Comparison of ENCODE assay signal across 8 mouse cellular contexts in genomic region chr13:63112598-63113372, GRCm38 (mm10).
A peak's percentile ranks its signal among the peaks of the same experiment; 100 is the strongest.
DNase-seq lines count a peak whose midpoint lies in the region; ATAC-seq and TF ChIP-seq lines count a peak whose summit lies in the region.
"Had no signal": no experiment of that assay in that cellular context is flagged by ENCODE, and none has a peak within 500 bp of the region (broad histone marks: within the 10 kb centered on the region; RNA-seq: fewer than 3 reads in every experiment).

No protein-coding gene starts in this region.

- peak; percentile 77 for ATAC-seq in embryonic facial prominence, embryonic 13.5 days (ENCODE audit: insufficient number of reproducible peaks, insufficient read depth, low FRiP score, low TSS enrichment, low read depth)

- TF ChIP-seq CTCF in lung, adult 2 months (IDR thresholded peaks at IDR 0.05; ENCODE audit: insufficient read depth, low read length): no peak

- no peaks in the 10 kb centered on the region for H3K36me3 ChIP-seq in embryonic facial prominence, embryonic 13.5 days
- 0 out of 2 replicates have a peak, but pooled peaks cover 2% of the 10 kb centered on the region for H3K36me3 ChIP-seq in limb, embryonic 10.5 days

- H3K9ac ChIP-seq in embryonic facial prominence, embryonic 13.5 days: peak overlapping the region; percentile 49; the same call in 1 of the 2 replicates

- H3K4me1 ChIP-seq in lung, adult 2 months (ENCODE audit: control insufficient read depth, insufficient read depth, low read length): peaks cover 30% of the 10 kb centered on the region
- H3K4me1 ChIP-seq in embryonic facial prominence, embryonic 13.5 days: peaks cover 54% of the 10 kb centered on the region
- peaks cover 30% of the 10 kb centered on the region for H3K4me1 ChIP-seq in limb, embryonic 10.5 days

- peak overlapping the region; percentile 49 for H3K4me2 ChIP-seq in embryonic facial prominence, embryonic 13.5 days

- H3K27ac ChIP-seq in embryonic facial prominence, embryonic 13.5 days: peak overlapping the region; percentile 94
- peak overlapping the region; percentile 72 for H3K27ac ChIP-seq in limb, embryonic 10.5 days

- H3K27me3 ChIP-seq in embryonic facial prominence, embryonic 13.5 days: no peaks in the 10 kb centered on the region
- H3K27me3 ChIP-seq in limb, embryonic 10.5 days (ENCODE audit: low read depth, poor library complexity, severe bottlenecking): no peaks in the 10 kb centered on the region

- TF ChIP-seq POLR2A in lung, adult 2 months (IDR thresholded peaks at IDR 0.05; ENCODE audit: borderline replicate concordance, extremely low read depth, low read depth, low read length): no peak

- DNase-seq in lung, postnatal 10 days: peak; percentile 27
- DNase-seq in lung, adult 2 months: no peak
- no peak for DNase-seq in limb, embryonic 10.5 days (ENCODE audit: low spot score)
- DNase-seq in retina, postnatal 1 day: peak; percentile 60
- no peak for DNase-seq in frontal cortex, postnatal 10 days (ENCODE audit: low spot score in 2 of 2)
- no peak for DNase-seq in cerebellum, adult 8-10 months

- no peak overlapping the region for H3K4me3 ChIP-seq in lung, adult 2 months (replicated peaks; ENCODE audit: extremely low read depth, low read depth, low read length)
- no peak overlapping the region for H3K4me3 ChIP-seq in embryonic facial prominence, embryonic 13.5 days
- no peak overlapping the region for H3K4me3 ChIP-seq in limb, embryonic 10.5 days
- H3K4me3 ChIP-seq: erythroblast, embryonic 14.5 days had no signal

- WGBS in lung, adult 2 months: 42% methylated on average over 10 of the region's 10 CpGs
- 14% methylated on average over 10 of the region's 10 CpGs for WGBS in embryonic facial prominence, embryonic 13.5 days
- 78% methylated on average over 10 of the region's 10 CpGs for WGBS in limb, embryonic 10.5 days

- no peaks in the 10 kb centered on the region for H3K9me3 ChIP-seq in embryonic facial prominence, embryonic 13.5 days
- no peaks in the 10 kb centered on the region for H3K9me3 ChIP-seq in limb, embryonic 10.5 days (replicated peaks)

Comparison
In these comparisons a context has a peak if more than half of its experiments do, and no peak if none do; other contexts are left out.
1. DNase-seq: peak in lung, postnatal 10 days (single experiment) and retina, postnatal 1 day (single experiment); none in lung, adult 2 months (single experiment), limb, embryonic 10.5 days (single experiment), frontal cortex, postnatal 10 days (0 of 2) and cerebellum, adult 8-10 months (single experiment).